Mouse (Mus musculus): ENCODE data around the gene Gm37596.
"Not testable (repeated sequence)": the region's sequence is repeated elsewhere in the genome, so short reads cannot be mapped to it uniquely, and the experiment has no call there.

The Gm37596 gene

GRCm38 (mm10) chr3:93692970-93693369, at the start of gene Gm37596:
Gm37596 (minus strand) TSS chr3:93693070.
- not testable (repeated sequence) for DNase-seq (ENCODE audit: extremely low spot score)

- not testable (repeated sequence) for DNase-seq (ENCODE audit: extremely low spot score)
Observed at GRCm38 (mm10) chr3:93708969-93709637, 16.2 kb upstream of the Gm37596 start.

- DNase-seq (ENCODE audit: extremely low spot score): not testable (repeated sequence)
Observed at GRCm38 (mm10) chr3:93676210-93676609, 16.7 kb downstream of the Gm37596 start, which contains the start of gene Tdpoz1. Tdpoz1 (minus strand) TSS chr3:93676310.

GRCm38 (mm10) chr3:93670805-93671503, 21.9 kb downstream of the Gm37596 start:
- DNase-seq (ENCODE audit: extremely low spot score): not testable (repeated sequence)

DNA sequence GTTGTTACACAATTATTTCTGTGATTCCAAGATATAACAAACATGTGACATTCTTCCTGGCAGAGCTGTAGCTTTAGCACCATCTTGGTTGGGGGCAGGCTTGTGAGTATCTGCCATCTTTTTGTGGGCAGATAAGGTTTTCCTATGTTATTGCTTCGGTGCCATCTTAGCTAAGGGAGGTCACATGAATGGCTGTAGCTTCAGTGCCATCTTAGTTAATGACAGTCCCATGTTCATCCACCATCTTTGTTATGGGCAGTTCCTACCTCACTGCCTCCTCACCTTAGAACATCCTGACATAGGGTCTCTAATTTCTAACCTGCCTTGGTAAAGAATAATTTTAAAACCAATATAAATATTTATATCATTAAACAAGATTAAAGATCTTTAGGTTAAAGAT, 38.6 kb downstream of the Gm37596 start:
- no peak for DNase-seq (ENCODE audit: extremely low spot score)

DNA sequence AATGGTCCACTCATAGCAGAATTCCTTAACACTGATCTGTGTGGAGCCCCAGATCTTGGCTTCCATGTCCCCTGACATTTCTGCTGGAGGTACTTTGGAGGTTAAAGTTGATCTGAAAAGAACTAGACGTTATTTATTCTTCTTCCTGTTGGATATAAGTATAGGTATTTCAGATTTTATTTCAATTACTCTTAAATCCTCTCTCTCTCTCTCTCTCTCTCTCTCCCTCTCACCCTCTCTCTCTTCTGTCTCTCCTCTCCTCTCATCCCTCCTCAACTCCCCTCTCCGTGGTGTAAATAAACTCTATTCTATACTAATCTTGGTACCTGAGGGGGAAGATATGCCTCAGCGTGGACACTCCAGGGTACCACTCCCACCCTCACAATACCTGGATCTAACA, 40.3 kb downstream of the Gm37596 start, which contains the start of gene Tdpoz2:
Gene Tdpoz2 (minus strand): TSS at position 101 of the 400 bp plus-strand sequence.
- DNase-seq (ENCODE audit: extremely low spot score): no peak

Data from embryo, embryonic 9.5 days (tissue).